Mouse (Mus musculus) cerebellum, adult 18-20 months (tissue): Measurements from ENCODE around the gene Cyp4a10.
"Not testable (repeated sequence)": the region's sequence is repeated elsewhere in the genome, so short reads cannot be mapped to it uniquely, and the experiment has no call there.

Experiments
- DNase-seq, 2 experiments: peaks; one replicate each; pipeline ENCODE4 v3.0.0; 2021

Cyp4a10 gene

DNA sequence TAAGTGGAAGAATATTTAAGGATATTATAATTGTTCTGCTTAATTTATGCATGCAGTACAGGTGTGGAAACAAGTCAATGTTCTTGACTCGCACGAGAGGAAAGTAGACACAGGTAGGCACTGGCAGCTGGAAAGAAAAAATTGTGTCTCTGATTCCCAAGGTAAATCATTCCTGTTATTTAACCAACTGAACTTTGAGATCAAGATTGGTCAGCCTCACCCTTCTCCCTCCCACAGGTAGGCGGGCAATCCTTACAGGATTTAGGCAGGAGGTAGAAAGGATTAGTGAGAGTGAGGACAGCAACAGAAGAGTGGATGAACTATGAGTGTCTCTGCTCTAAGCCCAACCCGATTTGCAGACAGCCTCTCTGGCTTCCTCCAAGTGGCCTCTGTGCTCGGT lies at the start of gene Cyp4a10:
TSS of gene Cyp4a10 (plus strand) at position 265 of the 400 bp plus-strand sequence.
- DNase-seq, result not testable (repeated sequence)

GRCm38 (mm10) chr4:115473585-115473984 lies 44.5 kb upstream of the Cyp4a10 start:
- DNase-seq, result not testable (repeated sequence)

DNA sequence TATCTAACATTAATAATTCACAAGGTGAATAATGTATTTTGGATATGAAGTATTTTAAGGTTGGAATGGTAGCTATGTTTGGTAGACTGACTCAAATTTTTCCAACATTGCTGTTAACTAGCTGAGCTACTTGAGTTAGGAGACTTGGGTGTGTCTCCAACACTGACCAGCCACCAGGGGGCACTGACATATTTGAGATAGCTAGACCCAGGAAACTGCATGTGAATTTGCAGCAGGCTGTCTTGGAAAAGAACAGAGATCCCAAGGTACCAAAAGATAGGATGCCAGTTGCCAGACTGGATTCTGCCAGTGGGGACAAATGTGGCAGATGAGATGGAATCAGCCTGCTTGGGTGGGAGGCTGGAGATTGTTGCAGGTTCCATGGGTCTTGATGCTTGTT lies 42.0 kb upstream of the Cyp4a10 start:
- not testable (repeated sequence) for DNase-seq

DNA sequence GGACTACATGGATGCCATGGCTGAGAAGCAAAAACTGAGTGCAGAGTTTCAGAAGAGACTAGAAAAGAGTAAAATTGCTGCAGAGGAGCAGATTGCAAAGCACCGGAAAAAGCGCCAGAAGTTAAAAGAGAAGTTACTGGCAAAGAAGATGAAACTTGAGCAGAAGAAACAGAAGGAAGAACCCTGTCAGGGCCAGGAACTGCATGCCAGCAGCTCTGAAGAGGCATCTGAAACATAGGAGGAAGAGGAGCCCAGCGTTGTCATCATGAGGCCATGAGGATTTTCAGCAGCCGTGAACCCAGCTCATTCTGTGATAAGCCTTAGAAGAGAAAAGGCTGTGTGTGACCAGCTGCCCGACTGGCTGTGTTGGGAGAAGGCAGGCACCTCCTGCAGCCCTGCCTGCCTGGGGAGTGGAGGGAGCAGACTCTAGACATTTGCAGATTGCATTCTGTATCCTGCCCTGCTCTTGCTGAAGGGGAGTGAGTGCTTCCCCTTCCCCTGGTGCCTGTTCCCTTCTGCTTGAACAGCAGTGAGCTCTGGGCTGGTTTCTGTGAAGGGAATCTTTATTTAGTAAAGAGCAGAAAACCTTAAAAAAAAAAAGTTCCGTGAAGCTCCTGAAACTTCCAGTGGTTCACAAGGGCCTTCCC lies 36.9 kb upstream of the Cyp4a10 start:
- no peak for DNase-seq

DNA sequence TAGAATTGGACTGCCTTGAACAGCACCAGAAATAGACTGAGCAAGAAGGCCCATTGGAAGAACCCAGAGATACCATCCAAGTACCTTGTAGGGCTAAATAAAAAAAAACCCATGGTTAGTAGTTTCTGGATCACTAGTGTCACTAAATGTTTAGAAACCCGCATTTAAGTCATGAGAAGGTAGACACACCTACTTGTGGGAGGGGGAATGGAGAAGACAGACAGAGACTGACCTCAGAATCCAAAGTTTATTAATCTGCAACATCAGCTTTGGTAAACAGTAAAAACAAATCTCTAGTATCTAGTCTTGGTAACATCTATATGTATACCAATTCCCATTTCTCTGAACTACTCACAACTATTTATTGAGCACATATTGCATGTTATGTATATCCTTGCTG lies 22.1 kb upstream of the Cyp4a10 start, which contains the start of gene Cyp4a14:
TSS of gene Cyp4a14 (minus strand) at position 142 of the 400 bp plus-strand sequence.
- no peak for DNase-seq

DNA sequence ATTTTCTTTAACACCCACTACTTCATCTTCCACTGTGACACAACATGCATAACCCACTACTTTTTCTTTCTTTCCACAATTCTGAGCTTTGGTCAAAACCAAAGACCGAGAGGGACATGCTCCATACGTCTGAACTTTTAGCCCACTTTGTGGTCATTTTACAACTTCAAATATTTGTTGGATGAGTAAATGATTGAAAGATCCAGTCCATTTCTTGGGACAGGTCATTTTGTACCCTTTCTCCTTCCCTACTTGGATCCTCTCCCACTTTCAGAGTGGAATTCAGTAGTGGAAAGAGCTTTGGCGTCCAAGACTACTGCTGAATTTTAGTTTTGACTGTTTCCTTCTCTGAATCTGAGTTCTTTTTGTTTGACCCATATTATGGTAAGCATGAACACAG lies 20.6 kb upstream of the Cyp4a10 start:
- no peak for DNase-seq

- DNase-seq, result not testable (repeated sequence)
Measured at GRCm38 (mm10) chr4:115513964-115514363, 4.1 kb upstream of the Cyp4a10 start.

GRCm38 (mm10) chr4:115519444-115519843 lies 1.4 kb downstream of the Cyp4a10 start:
- no peak for DNase-seq

- no peak for DNase-seq
Measured at GRCm38 (mm10) chr4:115521766-115522165, 3.7 kb downstream of the Cyp4a10 start.

DNA sequence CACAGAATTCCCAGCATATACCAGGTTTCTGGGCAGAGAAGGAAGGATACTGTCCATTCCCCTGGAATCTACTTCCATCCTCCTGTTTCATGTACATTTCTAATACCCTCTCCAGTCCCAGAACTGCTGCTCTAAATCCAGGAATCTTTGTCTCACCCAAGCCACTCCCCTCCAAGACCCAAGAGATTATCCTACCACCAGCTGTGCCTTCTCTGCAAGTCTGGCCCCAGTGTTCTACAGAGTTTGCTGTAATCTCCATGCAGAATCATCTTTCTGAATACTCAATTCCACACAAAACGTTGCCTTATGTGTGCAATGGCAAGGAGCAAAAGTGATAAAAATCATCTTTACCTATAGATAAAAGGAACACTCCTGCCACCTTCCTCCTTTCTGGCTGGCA lies 27.0 kb downstream of the Cyp4a10 start:
- DNase-seq, result no peak

GRCm38 (mm10) chr4:115546141-115546828 lies 28.2 kb downstream of the Cyp4a10 start:
- DNase-seq, result no peak

- no peak for DNase-seq
Measured at GRCm38 (mm10) chr4:115552726-115553125, 34.7 kb downstream of the Cyp4a10 start.

- DNase-seq, result no peak
Measured at GRCm38 (mm10) chr4:115555513-115555912, 37.4 kb downstream of the Cyp4a10 start.

DNA sequence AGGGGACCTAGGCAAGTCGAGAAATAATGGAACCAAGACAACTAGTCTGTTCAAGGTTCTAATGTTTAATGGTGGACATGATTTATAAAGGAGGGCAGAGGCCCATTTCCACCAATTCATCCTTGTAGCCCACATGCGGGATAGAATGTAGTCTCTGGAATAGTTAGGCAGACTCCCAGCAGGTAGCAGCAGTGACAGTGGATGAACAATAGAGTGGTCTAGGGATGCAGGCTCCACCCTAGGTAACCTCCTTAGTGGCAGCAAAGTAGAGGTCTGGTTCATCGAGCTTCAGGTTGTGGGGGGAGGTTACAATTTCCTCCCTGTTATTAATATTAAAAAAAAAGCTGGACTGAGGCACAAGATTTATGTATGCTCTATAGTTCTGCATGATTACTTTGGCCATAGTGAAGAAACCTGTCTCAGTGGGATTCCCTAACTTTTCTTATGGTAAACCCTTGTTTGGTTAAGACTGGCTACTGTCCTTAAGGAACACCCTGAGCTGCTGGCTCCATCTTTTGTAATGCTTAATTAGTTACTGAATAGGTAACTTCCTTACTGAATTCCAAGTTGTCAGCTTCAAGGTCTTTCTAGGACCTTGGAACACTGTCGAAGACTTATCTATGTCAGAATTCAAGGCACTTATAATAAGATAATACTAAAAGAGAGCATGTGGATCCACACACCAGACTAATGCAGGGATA lies 39.9 kb downstream of the Cyp4a10 start:
- no peak for DNase-seq

- DNase-seq, result not testable (repeated sequence)
Measured at GRCm38 (mm10) chr4:115561236-115561635, 43.2 kb downstream of the Cyp4a10 start.

DNA sequence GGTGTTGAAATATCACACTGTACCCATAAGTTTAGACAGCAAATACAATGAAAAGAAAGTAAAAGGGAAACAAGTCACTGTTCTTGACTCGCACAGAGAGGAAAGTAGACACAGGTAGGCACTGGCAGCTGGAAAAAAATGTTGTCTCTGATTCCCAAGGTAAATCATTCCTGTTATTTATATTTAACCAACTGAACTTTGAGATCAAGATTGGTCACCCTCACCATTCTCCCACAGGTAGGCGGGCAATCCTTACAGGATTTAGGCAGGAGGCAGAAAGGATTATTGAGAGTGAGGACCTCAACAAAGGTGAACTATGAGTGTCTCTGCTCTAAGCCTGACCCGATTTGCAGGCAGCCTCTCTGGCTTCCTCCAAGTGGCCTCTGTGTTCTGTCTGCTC lies 45.3 kb downstream of the Cyp4a10 start, which contains the start of gene Cyp4a31:
TSS of gene Cyp4a31 (plus strand) at position 249 of the 400 bp plus-strand sequence.
- no peak for DNase-seq

DNA sequence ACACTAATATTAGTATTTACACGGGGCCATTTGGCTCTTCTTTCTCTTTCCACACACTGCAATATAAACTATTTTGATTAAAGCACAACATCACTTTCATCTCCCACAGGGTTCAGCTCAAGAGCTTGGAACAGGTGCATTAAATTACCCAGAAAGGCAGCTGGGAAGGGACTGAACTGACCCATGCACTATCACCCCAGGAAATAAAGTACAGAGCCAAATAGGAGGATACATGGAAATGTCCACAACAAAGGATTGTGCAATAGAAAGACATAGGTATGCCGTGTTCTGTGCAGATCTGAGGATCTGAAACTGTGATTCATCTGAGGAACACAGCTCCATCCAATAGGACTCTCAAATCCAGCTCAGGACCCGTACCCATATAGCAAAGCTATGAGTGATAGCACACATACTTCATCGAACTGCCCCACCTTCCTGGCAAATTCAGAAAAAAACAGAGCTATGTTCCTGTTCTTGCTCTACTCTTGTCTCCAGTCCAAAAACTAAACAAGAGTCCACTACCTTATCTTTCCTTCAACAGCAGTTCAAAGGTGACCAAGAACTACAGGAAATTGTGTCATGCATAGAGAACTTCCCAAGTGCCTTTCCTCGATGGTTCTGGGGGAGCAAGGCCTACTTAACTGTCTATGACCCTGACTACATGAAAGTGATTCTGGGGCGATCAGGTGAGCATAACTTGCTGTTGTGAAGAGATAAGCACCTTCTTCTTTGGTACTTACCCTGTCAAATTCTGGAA lies 46.6 kb downstream of the Cyp4a10 start:
- DNase-seq, result not testable (repeated sequence)

DNA sequence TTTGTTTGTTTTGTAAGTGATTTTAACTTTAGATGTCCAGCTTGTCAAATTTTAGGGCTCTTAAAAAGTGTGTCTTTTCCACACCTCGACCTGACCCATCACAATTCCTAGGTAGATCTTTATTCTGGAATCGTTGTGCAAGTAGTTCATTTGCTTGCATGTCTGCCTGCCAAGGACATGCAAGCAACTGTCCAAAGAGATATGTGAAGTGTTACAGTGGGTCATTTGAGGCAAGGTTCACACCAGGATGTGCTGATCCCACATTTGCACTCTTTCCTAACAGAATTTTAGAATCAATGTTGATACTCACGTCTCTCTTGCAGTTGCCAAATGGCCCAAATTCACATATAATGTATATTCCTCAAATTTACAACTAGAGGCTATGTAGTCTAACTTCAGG lies 57.2 kb downstream of the Cyp4a10 start:
- no peak for DNase-seq

DNA sequence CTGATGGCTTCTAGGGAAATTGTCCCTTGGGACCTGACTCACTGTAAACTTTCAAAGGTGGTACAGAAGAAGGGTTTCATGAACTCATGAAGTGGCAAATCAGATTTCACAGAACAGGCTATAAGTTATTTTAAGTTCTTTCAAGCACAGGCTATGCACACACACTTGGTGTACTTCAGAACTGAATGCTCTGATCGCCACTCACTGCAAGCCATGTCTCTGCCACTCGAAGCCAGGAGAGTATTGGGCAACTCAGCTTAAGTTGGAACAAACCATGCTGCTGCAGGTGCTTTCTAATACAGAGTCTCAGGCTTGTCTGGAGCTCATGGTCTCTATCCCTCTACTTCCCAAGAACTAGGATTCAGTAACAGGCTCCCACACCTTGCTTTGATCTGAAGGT lies 57.7 kb downstream of the Cyp4a10 start:
- DNase-seq, result no peak

GRCm38 (mm10) chr4:115583036-115583435 lies 65.0 kb downstream of the Cyp4a10 start:
- DNase-seq, result no peak
